Mouse (Mus musculus): ENCODE measurements around the gene Gnb3.

DNA sequence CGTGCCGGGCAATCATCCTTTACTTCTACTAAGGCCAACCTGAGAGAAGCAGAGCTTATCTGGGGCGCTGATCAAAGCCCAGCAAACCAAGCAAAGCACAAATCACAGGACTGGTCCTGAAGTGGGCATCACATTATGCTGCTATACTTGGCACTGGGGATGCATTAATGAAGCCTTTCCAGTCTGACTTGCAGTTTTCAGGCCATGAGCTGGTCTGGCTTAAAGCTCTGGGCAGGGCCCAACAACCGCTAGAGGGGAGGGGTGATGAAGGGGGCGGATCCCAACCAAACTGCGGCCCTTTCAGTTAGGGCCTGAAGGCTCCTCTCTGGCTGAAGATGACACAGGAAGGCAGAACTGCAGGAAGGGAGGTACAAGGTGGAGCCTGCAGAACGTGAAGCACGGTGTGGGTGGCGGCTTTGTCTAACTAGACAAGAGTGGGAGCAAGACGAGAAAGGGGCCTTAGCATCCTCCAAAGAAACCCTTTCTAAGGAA is 11.9 kb downstream of the Gnb3 start:
- TF ChIP-seq CTCF (conservative IDR thresholded peaks at IDR 0.05; ENCODE audit: low read length) (no peak), NANOG (IDR thresholded peaks at IDR 0.05; ENCODE audit: borderline replicate concordance, low read length) (no peak)

All from E14TG2a.4 (cell line).